Mouse (Mus musculus): ENCODE results near the gene Xpo4.

The Xpo4 gene

GRCm38 (mm10) chr14:57606663-57607365 lies 58.4 kb downstream of the Xpo4 start:
- no peak for DNase-seq

GRCm38 (mm10) chr14:57593279-57593678 lies 72.0 kb downstream of the Xpo4 start:
- no peak for DNase-seq

- DNase-seq: no peak
Measured at GRCm38 (mm10) chr14:57591830-57592229, 73.4 kb downstream of the Xpo4 start.

- DNase-seq: no peak
Measured at GRCm38 (mm10) chr14:57576364-57577060, 88.7 kb downstream of the Xpo4 start.

- no peak for DNase-seq
Measured at GRCm38 (mm10) chr14:57574792-57575587, 90.2 kb downstream of the Xpo4 start.

GRCm38 (mm10) chr14:57571155-57572133 lies 93.8 kb downstream of the Xpo4 start, which contains the start of gene Eef1akmt1:
Gene Eef1akmt1, minus strand, starts transcription at chr14:57571612.
- DNase-seq: peak; percentile 93

- no peak for DNase-seq
Measured at GRCm38 (mm10) chr14:57565626-57566025, 99.6 kb downstream of the Xpo4 start.

GRCm38 (mm10) chr14:57556922-57557321 lies 108.3 kb downstream of the Xpo4 start:
- no peak for DNase-seq

GRCm38 (mm10) chr14:57555471-57556070 lies 109.7 kb downstream of the Xpo4 start:
- no peak for DNase-seq

- DNase-seq: no peak
Measured at GRCm38 (mm10) chr14:57554434-57554833, 110.8 kb downstream of the Xpo4 start.

GRCm38 (mm10) chr14:57552945-57553344 lies 112.3 kb downstream of the Xpo4 start:
- no peak for DNase-seq

GRCm38 (mm10) chr14:57547062-57547461 lies 118.2 kb downstream of the Xpo4 start:
- DNase-seq: no peak

GRCm38 (mm10) chr14:57546557-57547021 lies 118.6 kb downstream of the Xpo4 start:
- DNase-seq: no peak

- no peak for DNase-seq
Measured at GRCm38 (mm10) chr14:57546131-57546530, 119.1 kb downstream of the Xpo4 start.

GRCm38 (mm10) chr14:57545526-57545925 lies 119.7 kb downstream of the Xpo4 start:
- DNase-seq: no peak

GRCm38 (mm10) chr14:57543420-57544039 lies 121.7 kb downstream of the Xpo4 start:
- no peak for DNase-seq

- DNase-seq: no peak
Measured at GRCm38 (mm10) chr14:57542231-57542630, 123.0 kb downstream of the Xpo4 start.

GRCm38 (mm10) chr14:57540683-57541082 lies 124.5 kb downstream of the Xpo4 start:
- no peak for DNase-seq

GRCm38 (mm10) chr14:57537261-57538015 lies 127.8 kb downstream of the Xpo4 start:
- DNase-seq: no peak

GRCm38 (mm10) chr14:57536820-57537219 lies 128.4 kb downstream of the Xpo4 start:
- no peak for DNase-seq
